Mouse (Mus musculus) embryonic facial prominence, embryonic 15.5 days (tissue): ENCODE measurements around the gene Herpud1. TPM values are rescaled to one million over a fixed set of nuclear protein-coding genes. Genes with fewer than 3 reads are reported as not detected.

Source experiments
- ATAC-seq: fragments of 200-750 bp; cut with Nextera tagmentation; 2 replicates; pipeline ENCODE4 v1.8.0; 2017; ENCODE audit warnings: low read depth, moderate TSS enrichment; ENCODE audit not compliant: insufficient number of reproducible peaks, low FRiP score, low TSS enrichment
- H3K27ac ChIP-seq: fragments of 300-500 bp; sonication (generic); replicated peaks from 2 replicates; pipeline ENCODE4 v1.5.1; 2015; ENCODE audit warnings: mild to moderate bottlenecking, inconsistent platforms
- H3K27me3 ChIP-seq: fragments of 300-500 bp; sonication (generic); 2 replicates; pipeline ENCODE4 v1.6.1; 2015; ENCODE audit warnings: inconsistent platforms
- H3K36me3 ChIP-seq: fragments of 300-500 bp; sonication (generic); 2 replicates; pipeline ENCODE4 v1.6.1; 2015; ENCODE audit warnings: mild to moderate bottlenecking, inconsistent platforms
- H3K4me1 ChIP-seq: fragments of 300-500 bp; sonication (generic); 2 replicates; pipeline ENCODE4 v1.6.1; 2015; ENCODE audit warnings: inconsistent platforms
- H3K4me2 ChIP-seq: fragments of 300-500 bp; sonication (generic); replicated peaks from 2 replicates; pipeline ENCODE4 v1.6.1; 2015; ENCODE audit warnings: mild to moderate bottlenecking, inconsistent platforms
- H3K4me3 ChIP-seq: fragments of 300-500 bp; sonication (generic); replicated peaks from 2 replicates; pipeline ENCODE4 v1.5.1; 2015; ENCODE audit warnings: mild to moderate bottlenecking, inconsistent platforms
- H3K9ac ChIP-seq: fragments of 300-500 bp; sonication (generic); 2 replicates; pipeline ENCODE4 v1.6.1; 2015; ENCODE audit warnings: inconsistent platforms
- H3K9me3 ChIP-seq: fragments of 300-500 bp; sonication (generic); replicated peaks from 2 replicates; pipeline ENCODE4 v1.6.1; 2016; ENCODE audit warnings: inconsistent platforms
- WGBS: fragments of 180-500 bp; shearing (Covaris S2); methylation state at CpG from one replicate; pipeline ENCODE4 v1.1.7; 2015; 5-methylcytosine and 5-hydroxymethylcytosine counted together
- polyA plus RNA-seq: library from polyadenylated mRNA; unstranded; fragments of >200 nt; fragmentation: Nextera tagmentation; extraction: Ambion mirVana; gene quantifications from 2 replicates; pipeline ENCODE4 v1.2.1, GENCODE M21; 2015

Herpud1 gene
- polyA plus RNA-seq, 1 experiment from 2014 or later, result 103 TPM

DNA sequence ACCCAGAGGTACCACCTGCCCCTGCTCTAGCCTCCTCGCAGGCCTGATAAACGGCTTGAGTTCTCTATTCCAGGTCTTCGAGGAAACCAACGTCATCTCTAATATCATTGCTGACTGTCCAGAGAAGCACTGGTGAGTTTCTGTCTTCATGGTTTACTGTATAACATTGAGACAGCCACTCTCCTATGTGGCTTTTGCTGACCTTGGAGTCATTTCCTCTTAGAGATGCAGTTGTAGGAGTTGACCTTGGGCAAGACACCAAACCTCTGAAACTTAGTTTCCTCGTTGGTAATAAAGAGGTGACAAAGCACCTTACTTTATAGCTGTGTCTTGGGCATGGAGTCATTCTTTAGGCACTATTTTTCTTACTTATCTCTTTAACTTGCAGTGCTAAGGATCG lies 26.3 kb downstream of the Herpud1 start:
- Histone ChIP-seq H3K4me3 (no peak overlapping the region), H3K9ac (no peak overlapping the region), H3K27ac (no peak overlapping the region), H3K9me3 (no peaks in the 10 kb centered on the region), H3K4me2 (no peak overlapping the region), H3K27me3 (no peaks in the 10 kb centered on the region), H3K36me3 (no peaks in the 10 kb centered on the region), H3K4me1 (no peaks in the 10 kb centered on the region)
- 76% methylated on average over 6 of the region's 6 CpGs for WGBS
- ATAC-seq, result no peak

DNA sequence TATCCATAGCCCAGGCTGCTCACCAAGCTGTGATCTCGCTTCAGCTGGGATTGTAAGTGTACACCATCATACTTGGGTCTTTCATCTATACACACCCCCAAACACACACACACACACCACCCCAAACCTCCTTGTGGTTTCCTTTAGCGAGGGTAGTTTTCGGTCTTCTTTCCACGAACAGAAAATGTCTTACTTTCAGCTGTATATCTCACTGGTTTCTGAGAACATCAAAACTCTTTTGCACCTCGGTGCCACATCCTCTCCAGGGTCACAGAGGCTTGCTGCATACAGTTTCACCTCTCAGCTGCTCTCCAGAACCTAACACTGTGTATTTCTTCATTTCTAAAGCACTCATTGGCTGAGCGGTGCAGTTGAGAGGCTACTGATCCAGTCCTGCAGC lies 27.3 kb downstream of the Herpud1 start:
- Histone ChIP-seq H3K4me2 (no peak overlapping the region), H3K9me3 (no peaks in the 10 kb centered on the region), H3K36me3 (no peaks in the 10 kb centered on the region), H3K4me3 (no peak overlapping the region), H3K27me3 (no peaks in the 10 kb centered on the region), H3K9ac (no peak overlapping the region), H3K4me1 (no peaks in the 10 kb centered on the region), H3K27ac (no peak overlapping the region)
- 81% methylated on average over 6 of the region's 6 CpGs for WGBS
- ATAC-seq, result no peak

- WGBS, result 45% methylated on average over 2 of the region's 2 CpGs
- H3K27me3 ChIP-seq, result no peaks in the 10 kb centered on the region
- H3K4me2 ChIP-seq, result no peak overlapping the region
- no peaks in the 10 kb centered on the region for H3K36me3 ChIP-seq
- no peak overlapping the region for H3K9ac ChIP-seq
- no peaks in the 10 kb centered on the region for H3K9me3 ChIP-seq
- no peaks in the 10 kb centered on the region for H3K4me1 ChIP-seq
- H3K27ac ChIP-seq, result no peak overlapping the region
- no peak overlapping the region for H3K4me3 ChIP-seq
- ATAC-seq, result 0 out of 2 replicates have a peak, but pooled peaks have one; percentile 43
These were observed 29.0 kb downstream of the Herpud1 start for GRCm38 (mm10) chr8:94415218-94415617.

- no peak overlapping the region for H3K27ac ChIP-seq
- no peaks in the 10 kb centered on the region for H3K4me1 ChIP-seq
- H3K9ac ChIP-seq, result no peak overlapping the region
- no peaks in the 10 kb centered on the region for H3K27me3 ChIP-seq
- no peaks in the 10 kb centered on the region for H3K36me3 ChIP-seq
- H3K4me3 ChIP-seq, result no peak overlapping the region
- no peak overlapping the region for H3K4me2 ChIP-seq
- H3K9me3 ChIP-seq, result no peaks in the 10 kb centered on the region
- no peak for ATAC-seq
- WGBS, result 62% methylated on average over 9 of the region's 9 CpGs
These were observed 31.8 kb downstream of the Herpud1 start for GRCm38 (mm10) chr8:94418017-94418416.

GRCm38 (mm10) chr8:94422270-94422669 lies 36.0 kb downstream of the Herpud1 start:
- no peaks in the 10 kb centered on the region for H3K27me3 ChIP-seq
- no peak overlapping the region for H3K4me2 ChIP-seq
- no peak overlapping the region for H3K4me3 ChIP-seq
- H3K4me1 ChIP-seq, result no peaks in the 10 kb centered on the region
- no peak overlapping the region for H3K9ac ChIP-seq
- no peaks in the 10 kb centered on the region for H3K9me3 ChIP-seq
- H3K36me3 ChIP-seq, result no peaks in the 10 kb centered on the region
- 86% methylated on average over 4 of the region's 4 CpGs for WGBS
- no peak overlapping the region for H3K27ac ChIP-seq
- no peak; the same call in 1 of the 2 replicates for ATAC-seq

DNA sequence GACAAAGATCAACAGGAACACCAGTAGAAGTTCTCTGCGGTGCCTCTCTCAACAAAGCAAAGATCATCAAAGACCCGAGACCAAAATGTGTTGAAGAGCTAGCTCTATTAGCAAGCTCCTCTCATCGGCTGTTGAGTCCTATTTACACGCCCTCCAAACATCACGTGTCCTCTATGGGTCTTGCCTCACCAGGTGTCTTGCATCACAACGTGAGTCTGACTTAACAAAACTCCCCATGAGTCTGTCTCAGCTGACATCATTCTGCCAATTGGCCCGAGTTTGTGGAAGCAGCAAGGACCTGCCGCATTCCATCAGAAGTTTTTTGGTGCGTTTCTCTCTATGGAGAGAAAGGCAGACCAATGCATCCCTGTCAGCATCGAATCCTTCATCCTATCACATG lies 41.7 kb downstream of the Herpud1 start:
- no peak for ATAC-seq
- Histone ChIP-seq H3K4me1 (no peaks in the 10 kb centered on the region), H3K9ac (no peak overlapping the region), H3K4me3 (no peak overlapping the region), H3K27ac (no peak overlapping the region), H3K36me3 (no peaks in the 10 kb centered on the region), H3K9me3 (no peaks in the 10 kb centered on the region), H3K27me3 (no peaks in the 10 kb centered on the region), H3K4me2 (no peak overlapping the region)
- 73% methylated on average over 10 of the region's 10 CpGs for WGBS

- Histone ChIP-seq H3K4me3 (no peak overlapping the region), H3K9me3 (no peaks in the 10 kb centered on the region), H3K4me1 (no peaks in the 10 kb centered on the region), H3K27ac (no peak overlapping the region), H3K36me3 (no peaks in the 10 kb centered on the region), H3K9ac (no peak overlapping the region), H3K27me3 (0 out of 2 replicates have a peak, but pooled peaks cover 2% of the 10 kb centered on the region), H3K4me2 (no peak overlapping the region)
- no peak for ATAC-seq
- 74% methylated on average over 4 of the region's 4 CpGs for WGBS
These were observed 42.2 kb downstream of the Herpud1 start for GRCm38 (mm10) chr8:94428420-94428819.

- 82% methylated on average over 7 of the region's 7 CpGs for WGBS
- H3K27ac ChIP-seq, result no peak overlapping the region
These were observed 43.1 kb downstream of the Herpud1 start for GRCm38 (mm10) chr8:94429376-94429775.

DNA sequence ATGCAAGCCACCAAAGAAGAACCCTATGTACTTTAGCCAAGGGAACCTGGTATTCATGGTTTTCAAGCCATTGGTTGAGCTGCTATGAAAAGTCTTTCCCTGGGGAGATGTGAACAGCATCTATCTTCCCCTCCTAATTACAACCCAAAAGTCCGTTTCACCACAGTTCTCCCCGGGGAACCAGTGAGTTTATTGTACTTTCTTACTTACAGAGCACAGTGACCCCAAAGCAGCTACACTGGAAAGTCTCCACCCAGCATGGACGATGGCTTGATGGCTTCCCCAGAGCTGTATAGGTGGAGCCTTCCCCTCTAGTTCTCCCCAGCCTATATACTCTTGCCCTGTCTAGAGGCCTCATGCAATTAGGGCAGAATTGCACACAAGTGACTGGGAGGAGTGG lies 46.0 kb downstream of the Herpud1 start:
- Histone ChIP-seq H3K27ac (no peak overlapping the region), H3K4me3 (no peak overlapping the region), H3K9ac (no peak overlapping the region), H3K4me2 (no peak overlapping the region), H3K27me3 (peaks cover 8% of the 10 kb centered on the region; the same call in 1 of the 2 replicates), H3K36me3 (no peaks in the 10 kb centered on the region), H3K4me1 (peaks cover 6% of the 10 kb centered on the region), H3K9me3 (no peaks in the 10 kb centered on the region)
- WGBS, result 78% methylated on average over 3 of the region's 3 CpGs
- ATAC-seq, result no peak

More at GRCm38 (mm10) chr8:94429376-94429775, 43.1 kb downstream of the Herpud1 start:
- peaks cover 8% of the 10 kb centered on the region; the same call in 1 of the 2 replicates for H3K27me3 ChIP-seq
- H3K9ac ChIP-seq, result no peak overlapping the region
- ATAC-seq, result no peak
- no peaks in the 10 kb centered on the region for H3K36me3 ChIP-seq
- H3K4me2 ChIP-seq, result no peak overlapping the region
- H3K4me3 ChIP-seq, result no peak overlapping the region
- H3K9me3 ChIP-seq, result no peaks in the 10 kb centered on the region
- H3K4me1 ChIP-seq, result peaks cover 6% of the 10 kb centered on the region

DNA sequence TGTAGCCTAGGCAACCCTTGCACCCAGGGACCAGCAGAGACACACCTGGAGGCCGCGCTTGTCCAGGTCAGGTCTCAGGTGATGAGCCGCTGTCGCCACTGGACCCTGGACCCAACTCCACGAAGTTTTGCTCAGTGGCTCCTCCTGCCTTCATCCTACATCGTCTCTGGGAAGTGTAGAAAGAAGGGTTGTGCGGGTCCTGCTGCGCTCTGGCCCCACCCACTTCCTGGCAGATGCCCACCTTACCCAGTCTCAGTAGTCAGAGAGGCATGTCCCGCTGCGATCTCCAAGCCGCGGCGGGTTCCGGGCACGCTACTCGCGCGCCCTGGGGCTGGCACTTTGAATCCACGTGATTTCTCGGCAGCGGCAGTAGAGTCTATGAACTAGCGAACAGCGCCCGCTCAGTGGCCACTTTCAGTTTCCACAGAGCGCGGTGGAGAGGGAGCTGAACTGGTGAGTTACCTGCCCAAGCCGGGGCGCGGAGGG lies 47.8 kb downstream of the Herpud1 start, which contains the start of gene Nlrc5:
Gene Nlrc5, plus strand, starts transcription at position 376 of the 486 bp plus-strand sequence.
- H3K36me3 ChIP-seq, result no peaks in the 10 kb centered on the region
- H3K9ac ChIP-seq, result peak within 1 kb of the TSS; percentile 18; the same call in 1 of the 2 replicates
- no peak within 1 kb of the TSS for H3K27ac ChIP-seq
- 0 out of 2 replicates have a peak, but pooled peaks have one; percentile 27 for ATAC-seq
- peak within 1 kb of the TSS; percentile 48 for H3K4me3 ChIP-seq
- peak within 1 kb of the TSS; percentile 83 for H3K4me2 ChIP-seq
- WGBS, result under 1% methylated on average over 29 of the region's 29 CpGs
- H3K4me1 ChIP-seq, result peaks cover 6% of the 10 kb centered on the region
- peaks cover 8% of the 10 kb centered on the region; the same call in 1 of the 2 replicates for H3K27me3 ChIP-seq
- no peaks in the 10 kb centered on the region for H3K9me3 ChIP-seq

DNA sequence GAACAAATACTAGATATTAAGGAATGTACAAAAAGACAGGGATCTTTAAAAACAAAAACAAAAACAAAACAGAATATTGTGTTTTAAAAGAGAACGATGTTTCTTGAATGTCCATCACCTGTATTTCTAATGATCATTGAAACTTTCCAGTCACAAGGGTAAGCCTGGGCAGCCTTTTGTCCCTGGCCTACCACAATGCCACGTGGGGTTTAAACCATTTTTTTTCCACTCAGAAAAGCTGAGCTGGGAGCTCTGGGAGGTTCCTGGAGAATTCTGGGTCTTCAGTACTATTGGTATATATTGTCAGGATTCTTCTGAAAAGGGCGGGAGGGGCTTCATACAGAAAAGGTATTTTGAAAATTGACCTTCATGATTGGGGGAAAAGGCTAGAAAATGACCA lies 48.7 kb downstream of the Herpud1 start:
- Histone ChIP-seq H3K36me3 (no peaks in the 10 kb centered on the region), H3K9ac (no peak overlapping the region), H3K9me3 (no peaks in the 10 kb centered on the region), H3K4me3 (no peak overlapping the region), H3K27me3 (peaks cover 8% of the 10 kb centered on the region; the same call in 1 of the 2 replicates), H3K27ac (no peak overlapping the region), H3K4me1 (peaks cover 6% of the 10 kb centered on the region), H3K4me2 (no peak overlapping the region)
- 80% methylated on average over 3 of the region's 3 CpGs for WGBS
- ATAC-seq, result no peak
